Mouse (Mus musculus) MEL-GATA-1-ER (cell line): ENCODE results near the gene 4933411K16Rik.
"Not testable (repeated sequence)": the region's sequence is repeated elsewhere in the genome, so short reads cannot be mapped to it uniquely, and the experiment has no call there.

ENCODE experiments used
- DNase-seq: peaks from one replicate; pipeline ENCODE4 v3.0.0-alpha.2; 2012; ENCODE audit warnings: low read depth; ENCODE audit errors: extremely low read depth

Gene 4933411K16Rik

GRCm38 (mm10) chr19:42078566-42078965 is 26.5 kb downstream of the 4933411K16Rik start:
- DNase-seq, result no peak

GRCm38 (mm10) chr19:42079006-42079405 is 27.0 kb downstream of the 4933411K16Rik start:
- no peak for DNase-seq

- DNase-seq, result no peak
Observed at GRCm38 (mm10) chr19:42079950-42080349, 27.9 kb downstream of the 4933411K16Rik start.

GRCm38 (mm10) chr19:42080469-42080868 is 28.4 kb downstream of the 4933411K16Rik start:
- no peak for DNase-seq

- not testable (repeated sequence) for DNase-seq
Observed at GRCm38 (mm10) chr19:42081613-42082012, 29.6 kb downstream of the 4933411K16Rik start.

- no peak for DNase-seq
Observed at GRCm38 (mm10) chr19:42085690-42086089, 33.6 kb downstream of the 4933411K16Rik start.

GRCm38 (mm10) chr19:42086166-42086565 is 34.1 kb downstream of the 4933411K16Rik start, which contains the start of gene Morn4:
TSS of gene Morn4 (minus strand) at chr19:42086357.
- DNase-seq, result no peak

- DNase-seq, result peak; percentile 89
Observed at GRCm38 (mm10) chr19:42089103-42089747, 37.2 kb downstream of the 4933411K16Rik start.

- DNase-seq, result peak; percentile 99
Observed at GRCm38 (mm10) chr19:42089748-42090595, 37.9 kb downstream of the 4933411K16Rik start, which contains the start of gene Pi4k2a. TSS of gene Pi4k2a (plus strand) at chr19:42090470.

GRCm38 (mm10) chr19:42090637-42091141 is 38.6 kb downstream of the 4933411K16Rik start:
- DNase-seq, result peak; percentile 62

GRCm38 (mm10) chr19:42099406-42099805 is 47.4 kb downstream of the 4933411K16Rik start:
- DNase-seq, result no peak
